Mouse (Mus musculus): ENCODE measurements around the gene Slc22a13.

GRCm38 (mm10) chr9:119192202-119192990, 16.5 kb downstream of the Slc22a13 start:
- no peak for TF ChIP-seq POLR2A (IDR thresholded peaks at IDR 0.05; ENCODE audit: insufficient read depth, low read depth, low read length)
- peak; percentile 69 for TF ChIP-seq CTCF (IDR thresholded peaks at IDR 0.05)
- TF ChIP-seq EP300 (IDR thresholded peaks at IDR 0.05; ENCODE audit: insufficient read depth, low read depth, low read length): no peak

All from heart, adult 2 months (tissue).